20 mouse cellular contexts compared by ENCODE assay signal in the genomic region with DNA sequence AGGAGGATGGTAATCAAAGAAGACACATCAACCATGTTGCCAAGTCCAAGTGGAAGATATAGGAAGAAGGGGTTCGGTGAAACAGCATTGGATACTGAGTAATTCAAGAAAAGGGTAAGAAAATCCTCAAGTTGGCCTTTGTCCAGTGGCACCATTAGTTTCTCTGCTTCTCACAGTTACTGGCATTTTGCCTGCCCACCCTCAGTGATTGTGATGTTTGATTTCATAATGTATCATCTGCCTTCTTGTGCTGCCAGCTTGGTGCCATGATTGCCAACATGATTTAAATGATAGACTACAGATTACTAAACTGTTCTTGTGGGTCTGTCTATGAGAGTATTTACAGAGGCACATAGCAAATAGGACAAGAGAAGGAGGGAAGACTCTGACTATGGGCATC.
A peak's percentile ranks its signal among the peaks of the same experiment; 100 is the strongest.
DNase-seq lines count a peak whose midpoint lies in the region; ATAC-seq and TF ChIP-seq lines count a peak whose summit lies in the region.
"Had no signal": no experiment of that assay in that cellular context is flagged by ENCODE, and none has a peak within 500 bp of the region (broad histone marks: within the 10 kb centered on the region; RNA-seq: fewer than 3 reads in every experiment).

No protein-coding gene starts in this region.

- H3K36me3 ChIP-seq in midbrain, postnatal 0 days (ENCODE audit: insufficient read depth, low read length), result no peaks in the 10 kb centered on the region
- no peaks in the 10 kb centered on the region for H3K36me3 ChIP-seq in midbrain, embryonic 11.5 days (ENCODE audit: control insufficient read depth, insufficient read depth, low read length)
- H3K36me3 ChIP-seq: forebrain, embryonic 15.5 days; heart, embryonic 13.5 days; hindbrain, embryonic 15.5 days; kidney, embryonic 15.5 days had no signal

- no peaks in the 10 kb centered on the region for H3K27me3 ChIP-seq in midbrain, postnatal 0 days (ENCODE audit: insufficient read depth, low read length)
- H3K27me3 ChIP-seq in midbrain, embryonic 11.5 days (ENCODE audit: control insufficient read depth, insufficient read depth, low read length), result no peaks in the 10 kb centered on the region
- H3K27me3 ChIP-seq: CH12.LX; forebrain, embryonic 15.5 days; heart, embryonic 13.5 days; hindbrain, embryonic 15.5 days; kidney, embryonic 15.5 days had no signal

- peak; percentile 9 to 28 for DNase-seq in cerebellum, postnatal 14 days
- no peak for DNase-seq in cerebellum, adult 9-11 months
- peak; percentile 29 for DNase-seq in midbrain, postnatal 0 days (ENCODE audit: low spot score)
- no peak for DNase-seq in midbrain, embryonic 11.5 days (ENCODE audit: low spot score, missing footprints)
- peak; percentile 30 to 72 for DNase-seq in layer of hippocampus, adult 8-10 months (ENCODE audit: low spot score in 2 of 2)
- DNase-seq in kidney, postnatal 4 days, result no peak
- DNase-seq in urinary bladder, postnatal 4 days (ENCODE audit: low spot score in 2 of 2), result no peak
- DNase-seq: cerebellum, adult 11 months; liver; lung, postnatal 14 days; midbrain, embryonic 14.5 days; right cerebral cortex, postnatal 14 days had no signal

- no peak overlapping the region for H3K4me2 ChIP-seq in midbrain, postnatal 0 days (ENCODE audit: low read depth, low read length, poor library complexity, severe bottlenecking)
- no peak overlapping the region for H3K4me2 ChIP-seq in midbrain, embryonic 11.5 days
- H3K4me2 ChIP-seq: forebrain, embryonic 15.5 days; heart, embryonic 13.5 days; hindbrain, embryonic 15.5 days; kidney, embryonic 15.5 days had no signal

- H3K4me3 ChIP-seq in midbrain, postnatal 0 days (ENCODE audit: low read depth, low read length), result no peak overlapping the region
- no peak overlapping the region for H3K4me3 ChIP-seq in midbrain, embryonic 11.5 days (ENCODE audit: low read depth, low read length)
- H3K4me3 ChIP-seq: erythroblast, embryonic 14.5 days; forebrain, embryonic 15.5 days; heart, embryonic 13.5 days; hindbrain, embryonic 15.5 days; kidney, embryonic 15.5 days; myocyte had no signal

- H3K4me1 ChIP-seq in midbrain, postnatal 0 days (ENCODE audit: insufficient read depth, low read length), result no peaks in the 10 kb centered on the region
- H3K4me1 ChIP-seq in midbrain, embryonic 11.5 days (ENCODE audit: control insufficient read depth, insufficient read depth, low read length), result no peaks in the 10 kb centered on the region
- H3K4me1 ChIP-seq: forebrain, embryonic 15.5 days; heart, embryonic 13.5 days; hindbrain, embryonic 15.5 days; kidney, embryonic 15.5 days had no signal

- H3K9me3 ChIP-seq in midbrain, postnatal 0 days (ENCODE audit: low read length), result no peaks in the 10 kb centered on the region
- H3K9me3 ChIP-seq in midbrain, embryonic 11.5 days (ENCODE audit: control insufficient read depth, low read length), result no peaks in the 10 kb centered on the region
- H3K9me3 ChIP-seq: forebrain, embryonic 15.5 days; heart, embryonic 13.5 days; hindbrain, embryonic 15.5 days; kidney, embryonic 15.5 days had no signal

- ATAC-seq in midbrain, postnatal 0 days (ENCODE audit: low FRiP score), result no peak
- no peak for ATAC-seq in midbrain, embryonic 11.5 days (ENCODE audit: low FRiP score)
- ATAC-seq: forebrain, embryonic 15.5 days; intestine, embryonic 16.5 days had no signal

- H3K27ac ChIP-seq in midbrain, postnatal 0 days (ENCODE audit: low read depth, low read length), result no peak overlapping the region
- no peak overlapping the region for H3K27ac ChIP-seq in midbrain, embryonic 11.5 days (ENCODE audit: low read depth, low read length)
- H3K27ac ChIP-seq: forebrain, embryonic 15.5 days; heart, embryonic 13.5 days; hindbrain, embryonic 15.5 days; kidney, embryonic 15.5 days had no signal

- WGBS in midbrain, postnatal 0 days, result 90% methylated on average over 1 of the region's 1 CpGs
- 97% methylated on average over 1 of the region's 1 CpGs for WGBS in midbrain, embryonic 11.5 days

- H3K9ac ChIP-seq in midbrain, postnatal 0 days (replicated peaks; ENCODE audit: low read length, poor library complexity, severe bottlenecking), result no peak overlapping the region
- H3K9ac ChIP-seq in midbrain, embryonic 11.5 days (ENCODE audit: low read length), result no peak overlapping the region
- H3K9ac ChIP-seq: forebrain, embryonic 15.5 days; heart, embryonic 13.5 days; hindbrain, embryonic 15.5 days; kidney, embryonic 15.5 days had no signal

- no peak for TF ChIP-seq CTCF in midbrain, postnatal 0 days (IDR thresholded peaks at IDR 0.05)

Comparison
In these comparisons a context has a peak if more than half of its experiments do, and no peak if none do; other contexts are left out.
1. DNase-seq: peak in cerebellum, postnatal 14 days (2 of 2), midbrain, postnatal 0 days (single experiment) and layer of hippocampus, adult 8-10 months (2 of 2); none in cerebellum, adult 9-11 months (single experiment), midbrain, embryonic 11.5 days (single experiment), kidney, postnatal 4 days (0 of 2) and urinary bladder, postnatal 4 days (0 of 2).